Mouse (Mus musculus): ENCODE measurements around the gene Cds1. TPM values are rescaled to one million over a fixed set of nuclear protein-coding genes. Genes with fewer than 3 reads are reported as not detected.

Gene Cds1
- polyA plus RNA-seq (2014; fragmentation: Nextera tagmentation; extraction: Ambion mirVana), result 0.97 and 1.2 TPM in 2 replicates

DNA sequence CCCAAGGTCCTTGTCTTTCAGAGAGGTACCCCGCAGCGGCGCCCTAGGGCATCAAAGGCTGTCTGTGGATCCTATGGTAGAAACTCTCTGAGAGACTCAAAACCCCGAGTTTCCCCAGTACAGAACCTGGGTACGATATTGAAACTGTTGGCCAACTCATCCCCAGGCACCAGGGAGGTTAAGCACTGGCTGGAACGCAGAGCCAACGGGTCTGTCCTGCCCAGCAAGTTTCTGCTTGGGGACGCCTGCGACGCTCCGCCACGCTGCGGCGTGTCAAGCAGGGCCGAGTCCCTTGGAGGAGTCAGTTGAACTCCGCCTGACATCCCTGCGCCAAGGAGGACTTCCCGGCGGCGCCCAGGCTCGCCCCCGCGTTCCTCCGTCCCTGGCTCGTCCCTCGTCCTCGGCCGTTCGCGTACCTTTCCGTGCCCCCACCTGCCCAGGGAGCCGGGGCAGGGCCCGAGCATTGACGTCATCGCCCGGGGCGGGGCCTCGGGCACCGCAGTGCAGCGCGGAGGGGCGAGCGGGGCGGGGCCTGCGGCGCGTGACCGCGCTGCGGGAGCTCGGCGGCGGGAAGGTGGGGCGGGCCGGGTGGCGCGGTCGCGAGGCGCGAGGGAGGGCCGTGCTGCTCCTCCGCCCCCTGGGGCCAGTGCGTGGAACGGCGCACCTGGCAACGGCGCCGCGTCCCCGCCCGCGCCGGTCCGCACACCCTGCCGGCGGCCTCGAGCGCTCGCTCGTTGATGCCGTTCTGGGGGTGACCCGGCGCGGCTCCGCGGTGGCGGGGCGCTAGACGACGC lies at the start of gene Cds1:
Gene Cds1, plus strand, starts transcription at position 577 of the 794 bp plus-strand sequence.
- Histone ChIP-seq H3K4me1 (ENCODE audit: control insufficient read depth, insufficient read depth, low read length) (peaks cover 5% of the 10 kb centered on the region; the same call in 1 of the 2 replicates), H3K27ac (replicated peaks; ENCODE audit: low read depth, low read length) (no peak within 1 kb of the TSS), H3K4me2 (ENCODE audit: low read depth, severe bottlenecking) (peak within 1 kb of the TSS; percentile 99), H3K9me3 (ENCODE audit: control insufficient read depth, low read length) (no peaks in the 10 kb centered on the region), H3K4me3 (ENCODE audit: low read depth, low read length) (peak within 1 kb of the TSS; percentile 55), H3K36me3 (ENCODE audit: control insufficient read depth, insufficient read depth, low read length) (no peaks in the 10 kb centered on the region), H3K9ac (ENCODE audit: low read length) (peak within 1 kb of the TSS; percentile 62), H3K27me3 (ENCODE audit: control insufficient read depth, insufficient read depth, low read length) (peaks cover 49% of the 10 kb centered on the region)
- peak; percentile 71 for DNase-seq (ENCODE audit: low spot score)
- WGBS, result under 1% methylated on average over 85 of the region's 91 CpGs
- peak; percentile 84 for ATAC-seq (ENCODE audit: insufficient number of reproducible peaks, low FRiP score, low TSS enrichment, low read depth)

DNA sequence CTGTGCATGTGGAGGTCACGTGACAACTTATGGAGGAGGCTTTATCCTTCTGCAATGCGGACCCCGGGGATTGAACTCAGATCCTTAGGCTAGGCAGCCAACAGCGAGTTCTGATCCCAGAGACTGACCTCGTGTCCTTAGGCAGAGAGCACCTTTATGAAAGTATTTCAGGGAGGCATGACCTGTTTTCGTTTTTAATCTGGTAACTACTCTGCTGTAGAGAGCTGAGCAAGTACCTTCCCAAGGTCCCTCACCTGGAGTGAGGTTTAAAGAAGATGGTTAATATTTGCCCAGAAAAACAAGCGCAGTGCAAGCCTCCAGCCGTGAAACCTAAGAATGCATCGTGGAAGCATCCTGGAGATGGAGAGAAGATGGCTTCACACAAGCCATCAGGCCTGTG lies 40.7 kb upstream of the Cds1 start:
- no peak for ATAC-seq (ENCODE audit: insufficient number of reproducible peaks, low FRiP score, low TSS enrichment, low read depth)
- Histone ChIP-seq H3K9ac (ENCODE audit: low read length) (no peak overlapping the region), H3K27ac (replicated peaks; ENCODE audit: low read depth, low read length) (no peak overlapping the region), H3K4me2 (ENCODE audit: low read depth, severe bottlenecking) (no peak overlapping the region), H3K27me3 (ENCODE audit: control insufficient read depth, insufficient read depth, low read length) (no peaks in the 10 kb centered on the region), H3K4me3 (ENCODE audit: low read depth, low read length) (no peak overlapping the region), H3K9me3 (ENCODE audit: control insufficient read depth, low read length) (no peaks in the 10 kb centered on the region), H3K36me3 (ENCODE audit: control insufficient read depth, insufficient read depth, low read length) (no peaks in the 10 kb centered on the region), H3K4me1 (ENCODE audit: control insufficient read depth, insufficient read depth, low read length) (no peaks in the 10 kb centered on the region)
- WGBS, result 89% methylated on average over 9 of the region's 9 CpGs
- DNase-seq (ENCODE audit: low spot score), result no peak

DNA sequence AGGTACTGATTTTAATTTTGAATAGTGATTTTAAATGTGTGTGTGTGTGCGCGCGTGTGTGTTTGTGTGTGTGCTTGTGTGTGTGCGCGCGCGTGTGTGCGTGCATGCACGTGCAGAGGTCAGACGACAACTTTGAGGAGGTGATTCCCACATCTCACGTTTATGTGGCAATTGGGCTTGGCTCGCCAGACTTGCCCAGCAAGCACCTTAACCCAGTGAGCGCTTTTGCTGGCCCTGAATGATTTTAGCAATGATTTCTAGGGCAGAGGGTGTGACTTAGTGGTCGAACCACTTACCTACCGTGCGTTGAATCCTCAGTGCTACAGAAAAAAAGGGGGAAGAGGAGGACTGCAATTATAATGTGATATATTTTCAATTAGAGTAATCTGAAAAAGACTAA lies 40.2 kb upstream of the Cds1 start:
- H3K27me3 ChIP-seq (ENCODE audit: control insufficient read depth, insufficient read depth, low read length), result no peaks in the 10 kb centered on the region
- DNase-seq (ENCODE audit: low spot score), result no peak
- no peaks in the 10 kb centered on the region for H3K9me3 ChIP-seq (ENCODE audit: control insufficient read depth, low read length)
- no peak for ATAC-seq (ENCODE audit: insufficient number of reproducible peaks, low FRiP score, low TSS enrichment, low read depth)
- H3K27ac ChIP-seq (replicated peaks; ENCODE audit: low read depth, low read length), result no peak overlapping the region
- no peaks in the 10 kb centered on the region for H3K4me1 ChIP-seq (ENCODE audit: control insufficient read depth, insufficient read depth, low read length)
- no peaks in the 10 kb centered on the region for H3K36me3 ChIP-seq (ENCODE audit: control insufficient read depth, insufficient read depth, low read length)
- no peak overlapping the region for H3K9ac ChIP-seq (ENCODE audit: low read length)
- WGBS, result 93% methylated on average over 16 of the region's 16 CpGs
- H3K4me3 ChIP-seq (ENCODE audit: low read depth, low read length), result no peak overlapping the region
- H3K4me2 ChIP-seq (ENCODE audit: low read depth, severe bottlenecking), result no peak overlapping the region

DNA sequence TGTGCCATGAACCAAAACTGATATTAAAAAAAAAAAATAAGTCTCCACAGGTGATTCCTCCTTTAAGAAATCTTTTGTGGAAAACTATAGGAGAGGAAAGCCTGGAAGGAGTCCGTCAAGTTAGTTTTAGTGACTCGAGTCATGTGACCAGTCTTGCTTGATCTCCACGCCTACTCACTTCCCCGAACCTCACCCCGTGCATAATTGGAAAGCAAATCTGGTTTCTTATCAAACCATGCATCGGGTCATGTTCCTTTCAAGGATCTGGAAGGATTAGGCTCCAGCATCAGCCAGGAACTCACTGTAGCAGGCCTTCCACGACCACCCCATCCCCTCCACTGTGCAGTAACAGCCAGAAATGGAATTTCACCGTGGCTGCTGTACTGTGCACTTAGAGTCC lies 39.2 kb upstream of the Cds1 start:
- DNase-seq (ENCODE audit: low spot score) (no peak), ATAC-seq (ENCODE audit: insufficient number of reproducible peaks, low FRiP score, low TSS enrichment, low read depth) (no peak)
- no peaks in the 10 kb centered on the region for H3K27me3 ChIP-seq (ENCODE audit: control insufficient read depth, insufficient read depth, low read length)
- H3K27ac ChIP-seq (replicated peaks; ENCODE audit: low read depth, low read length), result no peak overlapping the region
- no peak overlapping the region for H3K4me2 ChIP-seq (ENCODE audit: low read depth, severe bottlenecking)
- H3K4me3 ChIP-seq (ENCODE audit: low read depth, low read length), result no peak overlapping the region
- no peaks in the 10 kb centered on the region for H3K4me1 ChIP-seq (ENCODE audit: control insufficient read depth, insufficient read depth, low read length)
- H3K9ac ChIP-seq (ENCODE audit: low read length), result no peak overlapping the region
- 85% methylated on average over 8 of the region's 8 CpGs for WGBS
- H3K9me3 ChIP-seq (ENCODE audit: control insufficient read depth, low read length), result no peaks in the 10 kb centered on the region
- H3K36me3 ChIP-seq (ENCODE audit: control insufficient read depth, insufficient read depth, low read length), result no peaks in the 10 kb centered on the region

DNA sequence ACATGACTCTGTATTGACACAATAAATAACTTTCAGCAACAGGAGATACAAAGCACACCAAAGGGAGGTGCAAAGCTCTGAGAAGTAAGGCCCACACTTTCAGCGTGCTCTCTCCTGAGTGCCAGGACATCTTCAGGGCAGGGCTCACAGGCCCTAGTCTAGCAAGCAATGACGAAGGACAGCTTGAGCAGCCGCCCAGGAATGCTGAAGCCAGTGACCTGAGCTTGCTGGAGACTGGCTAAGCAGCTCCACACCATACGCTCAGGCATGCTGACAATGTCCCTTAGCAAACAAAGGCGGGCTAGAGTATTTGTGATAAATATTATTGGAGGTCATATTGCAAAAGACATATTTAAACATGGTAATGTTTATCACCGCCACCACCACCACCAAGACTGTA lies 38.6 kb upstream of the Cds1 start:
- ATAC-seq (ENCODE audit: insufficient number of reproducible peaks, low FRiP score, low TSS enrichment, low read depth), result no peak
- Histone ChIP-seq H3K4me3 (ENCODE audit: low read depth, low read length) (no peak overlapping the region), H3K36me3 (ENCODE audit: control insufficient read depth, insufficient read depth, low read length) (no peaks in the 10 kb centered on the region), H3K4me2 (ENCODE audit: low read depth, severe bottlenecking) (no peak overlapping the region), H3K9ac (ENCODE audit: low read length) (no peak overlapping the region), H3K27me3 (ENCODE audit: control insufficient read depth, insufficient read depth, low read length) (no peaks in the 10 kb centered on the region), H3K4me1 (ENCODE audit: control insufficient read depth, insufficient read depth, low read length) (no peaks in the 10 kb centered on the region), H3K9me3 (ENCODE audit: control insufficient read depth, low read length) (no peaks in the 10 kb centered on the region), H3K27ac (replicated peaks; ENCODE audit: low read depth, low read length) (no peak overlapping the region)
- 84% methylated on average over 6 of the region's 6 CpGs for WGBS
- DNase-seq (ENCODE audit: low spot score), result no peak

GRCm38 (mm10) chr5:101728304-101728905 lies 36.5 kb upstream of the Cds1 start:
- H3K27ac ChIP-seq (replicated peaks; ENCODE audit: low read depth, low read length), result no peak overlapping the region
- H3K9ac ChIP-seq (ENCODE audit: low read length), result no peak overlapping the region
- H3K4me2 ChIP-seq (ENCODE audit: low read depth, severe bottlenecking), result no peak overlapping the region
- no peaks in the 10 kb centered on the region for H3K27me3 ChIP-seq (ENCODE audit: control insufficient read depth, insufficient read depth, low read length)
- ATAC-seq (ENCODE audit: insufficient number of reproducible peaks, low FRiP score, low TSS enrichment, low read depth) (no peak), DNase-seq (ENCODE audit: low spot score) (no peak)
- H3K4me1 ChIP-seq (ENCODE audit: control insufficient read depth, insufficient read depth, low read length), result no peaks in the 10 kb centered on the region
- H3K9me3 ChIP-seq (ENCODE audit: control insufficient read depth, low read length), result no peaks in the 10 kb centered on the region
- H3K36me3 ChIP-seq (ENCODE audit: control insufficient read depth, insufficient read depth, low read length), result no peaks in the 10 kb centered on the region
- WGBS, result 77% methylated on average over 8 of the region's 8 CpGs
- H3K4me3 ChIP-seq (ENCODE audit: low read depth, low read length), result no peak overlapping the region

DNA sequence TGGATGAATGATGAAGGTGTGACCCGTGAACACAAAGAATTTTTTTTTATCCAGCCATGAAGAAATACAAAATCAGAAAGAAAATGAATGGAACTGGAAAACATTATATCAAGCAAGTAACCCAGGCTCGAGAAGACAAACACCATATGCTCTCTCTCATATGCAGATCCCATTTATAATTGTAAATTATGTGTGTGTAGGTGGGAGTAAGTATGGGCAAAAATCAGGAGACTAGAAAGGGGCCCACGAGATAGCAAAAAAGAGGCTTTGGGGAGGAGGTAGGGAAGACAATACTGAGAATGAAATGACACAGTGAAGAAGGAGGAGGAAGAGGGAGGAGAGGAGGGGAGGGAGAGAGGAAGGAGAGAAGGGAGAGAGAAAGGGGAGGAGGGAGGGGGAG lies 27.6 kb upstream of the Cds1 start:
- H3K9ac ChIP-seq (ENCODE audit: low read length), result no peak overlapping the region
- no peaks in the 10 kb centered on the region for H3K27me3 ChIP-seq (ENCODE audit: control insufficient read depth, insufficient read depth, low read length)
- DNase-seq (ENCODE audit: low spot score) (no peak), ATAC-seq (ENCODE audit: insufficient number of reproducible peaks, low FRiP score, low TSS enrichment, low read depth) (no peak)
- 86% methylated on average over 3 of the region's 3 CpGs for WGBS
- no peaks in the 10 kb centered on the region for H3K36me3 ChIP-seq (ENCODE audit: control insufficient read depth, insufficient read depth, low read length)
- H3K4me3 ChIP-seq (ENCODE audit: low read depth, low read length), result no peak overlapping the region
- no peaks in the 10 kb centered on the region for H3K9me3 ChIP-seq (ENCODE audit: control insufficient read depth, low read length)
- H3K27ac ChIP-seq (replicated peaks; ENCODE audit: low read depth, low read length), result no peak overlapping the region
- no peaks in the 10 kb centered on the region for H3K4me1 ChIP-seq (ENCODE audit: control insufficient read depth, insufficient read depth, low read length)
- no peak overlapping the region for H3K4me2 ChIP-seq (ENCODE audit: low read depth, severe bottlenecking)

- H3K4me2 ChIP-seq (ENCODE audit: low read depth, severe bottlenecking), result no peak overlapping the region
- ATAC-seq (ENCODE audit: insufficient number of reproducible peaks, low FRiP score, low TSS enrichment, low read depth), result no peak
- no peaks in the 10 kb centered on the region for H3K9me3 ChIP-seq (ENCODE audit: control insufficient read depth, low read length)
- H3K9ac ChIP-seq (ENCODE audit: low read length), result no peak overlapping the region
- no peak overlapping the region for H3K27ac ChIP-seq (replicated peaks; ENCODE audit: low read depth, low read length)
- no peaks in the 10 kb centered on the region for H3K4me1 ChIP-seq (ENCODE audit: control insufficient read depth, insufficient read depth, low read length)
- DNase-seq (ENCODE audit: low spot score), result no peak
- H3K36me3 ChIP-seq (ENCODE audit: control insufficient read depth, insufficient read depth, low read length), result no peaks in the 10 kb centered on the region
- no peak overlapping the region for H3K4me3 ChIP-seq (ENCODE audit: low read depth, low read length)
- 87% methylated on average over 16 of the region's 16 CpGs for WGBS
- H3K27me3 ChIP-seq (ENCODE audit: control insufficient read depth, insufficient read depth, low read length), result no peaks in the 10 kb centered on the region
Observed at GRCm38 (mm10) chr5:101740471-101741223, 24.3 kb upstream of the Cds1 start.

Data from limb, embryonic 11.5 days (tissue).